Mouse (Mus musculus) liver, postnatal 0 days (tissue): Measurements from ENCODE around the gene Pde4b.

Experiments used
- CTCF ChIP-seq: sonication (generic); IDR thresholded peaks from 2 replicates; pipeline ENCODE4 v1.5.1; 2016; ENCODE audit warnings: antibody characterized with exemption, low read depth
- EP300 ChIP-seq: IDR thresholded peaks from 2 replicates; pipeline ENCODE4 v1.6.1; 2016; ENCODE audit warnings: antibody characterized with exemption, low read depth, mild to moderate bottlenecking

GRCm38 (mm10) chr4:102332386-102332785 is 245.0 kb downstream of the Pde4b start:
- TF ChIP-seq CTCF (no peak), EP300 (no peak)
